Mouse (Mus musculus): ENCODE data around the gene Mpp2.

GRCm38 (mm10) chr11:102010140-102010539, 78.2 kb downstream of the Mpp2 start:
- TF ChIP-seq POLR2A (IDR thresholded peaks at IDR 0.05; ENCODE audit: insufficient read length, low read depth) (no peak), REST (IDR thresholded peaks at IDR 0.05; ENCODE audit: insufficient read depth, insufficient read length) (no peak), TCF3 (IDR thresholded peaks at IDR 0.05; ENCODE audit: insufficient read length, low read depth) (no peak), SRF (IDR thresholded peaks at IDR 0.05; ENCODE audit: control insufficient read depth, insufficient read length, low read depth) (no peak), POLR2AphosphoS2 (IDR thresholded peaks at IDR 0.05; ENCODE audit: insufficient read length, low read depth) (no peak), E2F4 (IDR thresholded peaks at IDR 0.05; ENCODE audit: insufficient read depth) (no peak), USF1 (IDR thresholded peaks at IDR 0.05; ENCODE audit: low read depth) (no peak), TCF12 (IDR thresholded peaks at IDR 0.05; ENCODE audit: insufficient read depth, poor library complexity, severe bottlenecking) (no peak), MYOG (IDR thresholded peaks at IDR 0.05; ENCODE audit: control insufficient read depth in 1 of 3, insufficient read depth in 1 of 3, insufficient read length in 2 of 3, low read depth in 2 of 3) (no peak), MAX (IDR thresholded peaks at IDR 0.05; ENCODE audit: low read depth) (no peak), MYOD1 (IDR thresholded peaks at IDR 0.05; ENCODE audit: control insufficient read depth in 1 of 3, insufficient read length in 2 of 3, low read depth in 2 of 3) (no peak), CEBPB (IDR thresholded peaks at IDR 0.05; ENCODE audit: insufficient read depth, poor library complexity, severe bottlenecking) (no peak)
